Mouse (Mus musculus): ENCODE measurements around the gene Flt1. TPM values are rescaled to one million over a fixed set of nuclear protein-coding genes. Genes with fewer than 3 reads are reported as not detected.
"Not testable (repeated sequence)": the region's sequence is repeated elsewhere in the genome, so short reads cannot be mapped to it uniquely, and the experiment has no call there.

Gene Flt1
- polyA plus RNA-seq, 1 experiment, result 2.1 TPM

- TF ChIP-seq MAX (IDR thresholded peaks at IDR 0.05) (no peak), FOSL1 (IDR thresholded peaks at IDR 0.05; ENCODE audit: insufficient read depth, low read length, poor library complexity, severe bottlenecking) (no peak), MYOD1 (IDR thresholded peaks at IDR 0.05; ENCODE audit: control insufficient read depth, insufficient read length, low read depth) (no peak), CTCF (IDR thresholded peaks at IDR 0.05; ENCODE audit: control insufficient read depth, insufficient read depth, insufficient read length) (no peak), MYOG (IDR thresholded peaks at IDR 0.05; ENCODE audit: control insufficient read depth, extremely low read depth, insufficient read length) (no peak)
- no peaks in the 10 kb centered on the region for H3K27me3 ChIP-seq (ENCODE audit: control insufficient read depth, insufficient read depth, insufficient read length)
- no peak overlapping the region for H3K4me3 ChIP-seq (ENCODE audit: insufficient read depth, poor library complexity, severe bottlenecking)
- no peak overlapping the region for H3ac ChIP-seq (ENCODE audit: control insufficient read depth, insufficient read length, low read depth)
- H3K79me3 ChIP-seq (ENCODE audit: low read depth), result no peaks in the 10 kb centered on the region
- H3K36me3 ChIP-seq (ENCODE audit: control insufficient read depth, insufficient read depth), result no peaks in the 10 kb centered on the region
- no peaks in the 10 kb centered on the region for H3K79me2 ChIP-seq (ENCODE audit: control insufficient read depth, insufficient read depth)
Measured at GRCm38 (mm10) chr5:147566335-147566734, 159.5 kb downstream of the Flt1 start.

GRCm38 (mm10) chr5:147565444-147565843 lies 160.4 kb downstream of the Flt1 start:
- H3K36me3 ChIP-seq (ENCODE audit: control insufficient read depth, insufficient read depth), result no peaks in the 10 kb centered on the region
- H3K79me2 ChIP-seq (ENCODE audit: control insufficient read depth, insufficient read depth), result no peaks in the 10 kb centered on the region
- no peak overlapping the region for H3ac ChIP-seq (ENCODE audit: control insufficient read depth, insufficient read length, low read depth)
- no peak overlapping the region for H3K4me3 ChIP-seq (ENCODE audit: insufficient read depth, poor library complexity, severe bottlenecking)
- no peak for TF ChIP-seq MYOD1 (IDR thresholded peaks at IDR 0.05; ENCODE audit: control insufficient read depth, insufficient read length, low read depth)
- no peak for TF ChIP-seq CTCF (IDR thresholded peaks at IDR 0.05; ENCODE audit: control insufficient read depth, insufficient read depth, insufficient read length)
- TF ChIP-seq CEBPB (IDR thresholded peaks at IDR 0.05; ENCODE audit: low read depth), result no peak
- no peak for TF ChIP-seq USF1 (IDR thresholded peaks at IDR 0.05; ENCODE audit: low read depth)
- no peak for TF ChIP-seq MYOG (IDR thresholded peaks at IDR 0.05; ENCODE audit: control insufficient read depth, extremely low read depth, insufficient read length)
- TF ChIP-seq FOSL1 (IDR thresholded peaks at IDR 0.05; ENCODE audit: insufficient read depth, low read length, poor library complexity, severe bottlenecking), result no peak
- TF ChIP-seq MAX (IDR thresholded peaks at IDR 0.05), result no peak
- no peaks in the 10 kb centered on the region for H3K27me3 ChIP-seq (ENCODE audit: control insufficient read depth, insufficient read depth, insufficient read length)
- no peaks in the 10 kb centered on the region for H3K79me3 ChIP-seq (ENCODE audit: low read depth)

DNA sequence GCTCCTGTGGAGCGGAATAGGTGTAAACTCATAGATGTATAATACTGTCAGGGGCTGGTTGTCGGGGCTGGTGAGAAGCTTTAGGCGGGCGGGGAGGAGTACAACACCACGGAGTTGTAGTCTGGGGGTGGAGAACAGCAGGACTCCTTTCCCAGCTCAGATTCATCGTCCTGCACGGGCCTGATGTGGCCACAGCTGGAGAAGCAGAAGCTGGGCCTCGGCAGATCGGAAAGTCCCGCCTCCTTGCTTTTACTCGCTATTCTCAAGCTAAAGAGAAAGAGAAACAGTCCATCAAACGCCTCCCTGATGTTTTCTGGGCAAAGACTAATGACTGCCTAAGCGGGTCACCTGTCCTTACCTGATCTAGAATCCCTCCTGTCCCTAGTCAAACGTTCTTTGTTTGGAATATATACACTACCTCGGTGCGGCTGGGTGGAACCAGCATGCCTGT lies 161.6 kb downstream of the Flt1 start:
- no peaks in the 10 kb centered on the region for H3K36me3 ChIP-seq (ENCODE audit: control insufficient read depth, insufficient read depth)
- no peak for TF ChIP-seq MAX (IDR thresholded peaks at IDR 0.05)
- no peak for TF ChIP-seq FOSL1 (IDR thresholded peaks at IDR 0.05; ENCODE audit: insufficient read depth, low read length, poor library complexity, severe bottlenecking)
- no peak for TF ChIP-seq CEBPB (IDR thresholded peaks at IDR 0.05; ENCODE audit: low read depth)
- no peak for TF ChIP-seq USF1 (IDR thresholded peaks at IDR 0.05; ENCODE audit: low read depth)
- no peak for TF ChIP-seq MYOD1 (IDR thresholded peaks at IDR 0.05; ENCODE audit: control insufficient read depth, insufficient read length, low read depth)
- TF ChIP-seq CTCF (IDR thresholded peaks at IDR 0.05; ENCODE audit: control insufficient read depth, insufficient read depth, insufficient read length), result no peak
- H3K27me3 ChIP-seq (ENCODE audit: control insufficient read depth, insufficient read depth, insufficient read length), result no peaks in the 10 kb centered on the region
- H3ac ChIP-seq (ENCODE audit: control insufficient read depth, insufficient read length, low read depth), result no peak overlapping the region
- H3K4me3 ChIP-seq (ENCODE audit: insufficient read depth, poor library complexity, severe bottlenecking), result no peak overlapping the region
- no peaks in the 10 kb centered on the region for H3K79me3 ChIP-seq (ENCODE audit: low read depth)
- no peaks in the 10 kb centered on the region for H3K79me2 ChIP-seq (ENCODE audit: control insufficient read depth, insufficient read depth)

- Histone ChIP-seq H3K4me3 (ENCODE audit: insufficient read depth, poor library complexity, severe bottlenecking) (no peak overlapping the region), H3K36me3 (ENCODE audit: control insufficient read depth, insufficient read depth) (no peaks in the 10 kb centered on the region), H3K79me3 (ENCODE audit: low read depth) (no peaks in the 10 kb centered on the region), H3K79me2 (ENCODE audit: control insufficient read depth, insufficient read depth) (no peaks in the 10 kb centered on the region), H3ac (ENCODE audit: control insufficient read depth, insufficient read length, low read depth) (no peak overlapping the region), H3K27me3 (ENCODE audit: control insufficient read depth, insufficient read depth, insufficient read length) (no peaks in the 10 kb centered on the region)
- TF ChIP-seq FOSL1 (IDR thresholded peaks at IDR 0.05; ENCODE audit: insufficient read depth, low read length, poor library complexity, severe bottlenecking) (no peak), MYOD1 (IDR thresholded peaks at IDR 0.05; ENCODE audit: control insufficient read depth, insufficient read length, low read depth) (no peak), MYOG (IDR thresholded peaks at IDR 0.05; ENCODE audit: control insufficient read depth, extremely low read depth, insufficient read length) (no peak), USF1 (IDR thresholded peaks at IDR 0.05; ENCODE audit: low read depth) (no peak), MAX (IDR thresholded peaks at IDR 0.05) (no peak), CTCF (IDR thresholded peaks at IDR 0.05; ENCODE audit: control insufficient read depth, insufficient read depth, insufficient read length) (no peak), CEBPB (IDR thresholded peaks at IDR 0.05; ENCODE audit: low read depth) (no peak)
Measured at GRCm38 (mm10) chr5:147563511-147564139, 162.2 kb downstream of the Flt1 start.

- not testable (repeated sequence) for H3K27me3 ChIP-seq (ENCODE audit: control insufficient read depth, insufficient read depth, insufficient read length); H3K79me3 ChIP-seq (ENCODE audit: low read depth); H3ac ChIP-seq (ENCODE audit: control insufficient read depth, insufficient read length, low read depth); H3K4me3 ChIP-seq (ENCODE audit: insufficient read depth, poor library complexity, severe bottlenecking); H3K36me3 ChIP-seq (ENCODE audit: control insufficient read depth, insufficient read depth); H3K79me2 ChIP-seq (ENCODE audit: control insufficient read depth, insufficient read depth)
Measured at GRCm38 (mm10) chr5:147557641-147558040, 168.2 kb downstream of the Flt1 start.

DNA sequence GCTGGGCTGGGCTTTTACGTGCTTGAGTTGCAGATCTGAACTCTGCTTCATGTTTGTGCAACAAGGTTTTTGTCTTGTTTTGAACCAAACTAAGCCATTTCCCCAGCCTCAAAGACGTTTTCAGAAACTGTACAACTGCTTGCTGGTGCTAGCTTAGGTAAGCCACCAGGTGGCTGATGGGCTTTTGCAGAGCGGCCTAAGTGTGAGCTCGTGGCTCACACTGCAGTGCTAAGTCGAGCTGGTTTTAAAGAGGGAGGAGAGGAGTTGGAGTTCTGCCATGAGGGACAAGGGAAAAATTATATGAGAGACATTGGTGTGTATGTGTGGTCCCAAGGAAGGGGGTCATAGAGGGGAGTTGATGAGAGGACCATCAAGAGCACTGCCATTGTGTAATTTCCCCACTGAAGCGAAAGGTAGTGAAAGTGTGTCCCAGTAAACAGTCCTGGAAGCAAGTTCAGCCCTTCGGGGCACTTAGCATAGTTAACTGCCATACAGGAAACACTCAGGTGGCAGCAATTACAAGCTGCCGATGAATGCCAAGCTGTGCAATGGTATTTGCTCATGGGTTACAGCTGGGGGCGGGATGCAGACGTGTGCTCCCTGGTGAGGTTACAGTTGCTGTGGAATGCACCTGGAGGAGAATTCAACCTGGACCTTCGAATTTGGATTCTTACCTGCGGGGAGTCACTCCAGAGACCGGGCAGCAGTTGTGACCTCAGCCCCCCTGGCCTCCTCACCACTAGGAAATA lies 173.8 kb downstream of the Flt1 start:
- Histone ChIP-seq H3K4me3 (ENCODE audit: insufficient read depth, poor library complexity, severe bottlenecking) (no peak overlapping the region), H3K79me2 (ENCODE audit: control insufficient read depth, insufficient read depth) (no peaks in the 10 kb centered on the region), H3K27me3 (ENCODE audit: control insufficient read depth, insufficient read depth, insufficient read length) (no peaks in the 10 kb centered on the region), H3ac (ENCODE audit: control insufficient read depth, insufficient read length, low read depth) (no peak overlapping the region), H3K36me3 (ENCODE audit: control insufficient read depth, insufficient read depth) (peaks cover 9% of the 10 kb centered on the region), H3K79me3 (ENCODE audit: low read depth) (no peaks in the 10 kb centered on the region)
- TF ChIP-seq MAX (IDR thresholded peaks at IDR 0.05) (no peak), USF1 (IDR thresholded peaks at IDR 0.05; ENCODE audit: low read depth) (no peak), MYOG (IDR thresholded peaks at IDR 0.05; ENCODE audit: control insufficient read depth, extremely low read depth, insufficient read length) (no peak), FOSL1 (IDR thresholded peaks at IDR 0.05; ENCODE audit: insufficient read depth, low read length, poor library complexity, severe bottlenecking) (no peak), CEBPB (IDR thresholded peaks at IDR 0.05; ENCODE audit: low read depth) (no peak), MYOD1 (IDR thresholded peaks at IDR 0.05; ENCODE audit: control insufficient read depth, insufficient read length, low read depth) (no peak), CTCF (IDR thresholded peaks at IDR 0.05; ENCODE audit: control insufficient read depth, insufficient read depth, insufficient read length) (no peak)
